Mouse (Mus musculus) lung, embryonic 15.5 days (tissue): ENCODE data around the gene Uqcrfs1. TPM values are rescaled to one million over a fixed set of nuclear protein-coding genes. Genes with fewer than 3 reads are reported as not detected.
A peak's percentile ranks its signal among the peaks of the same experiment; 100 is the strongest.

Experiments used
- ATAC-seq: fragments of 200-750 bp; cut with Nextera tagmentation; 2 replicates; pipeline ENCODE4 v1.8.0; 2017; ENCODE audit warnings: moderate number of reproducible peaks, borderline replicate concordance; ENCODE audit not compliant: low FRiP score, low TSS enrichment; ENCODE audit errors: extremely low read depth
- H3K27ac ChIP-seq: fragments of 300-500 bp; sonication (generic); 2 replicates; pipeline ENCODE4 v1.5.1; 2015; ENCODE audit warnings: moderate library complexity, mild to moderate bottlenecking, inconsistent platforms
- H3K27me3 ChIP-seq: fragments of 300-500 bp; sonication (generic); 2 replicates; pipeline ENCODE4 v1.6.1; 2015; ENCODE audit warnings: inconsistent platforms
- H3K36me3 ChIP-seq: fragments of 300-500 bp; sonication (generic); 2 replicates; pipeline ENCODE4 v1.6.1; 2015; ENCODE audit warnings: inconsistent platforms
- H3K4me1 ChIP-seq: fragments of 300-500 bp; sonication (generic); 2 replicates; pipeline ENCODE4 v1.6.1; 2015; ENCODE audit warnings: inconsistent platforms
- H3K4me2 ChIP-seq: fragments of 300-500 bp; sonication (generic); 2 replicates; pipeline ENCODE4 v1.6.1; 2015; ENCODE audit warnings: inconsistent platforms, mild to moderate bottlenecking, moderate library complexity
- H3K4me3 ChIP-seq: fragments of 300-500 bp; sonication (generic); 2 replicates; pipeline ENCODE4 v1.5.1; 2015; ENCODE audit warnings: mild to moderate bottlenecking, inconsistent platforms
- H3K9ac ChIP-seq: fragments of 300-500 bp; sonication (generic); 2 replicates; pipeline ENCODE4 v1.6.1; 2015; ENCODE audit warnings: inconsistent platforms
- H3K9me3 ChIP-seq: fragments of 300-500 bp; sonication (generic); 2 replicates; pipeline ENCODE4 v1.6.1; 2016; ENCODE audit warnings: inconsistent platforms
- WGBS: fragments of 180-500 bp; shearing (Covaris S2); methylation state at CpG from one replicate; pipeline ENCODE4 v1.1.7; 2015; 5-methylcytosine and 5-hydroxymethylcytosine counted together
- polyA plus RNA-seq: library from polyadenylated mRNA; unstranded; fragments of >200 nt; fragmentation: Nextera tagmentation; extraction: Ambion mirVana; gene quantifications from 2 replicates; pipeline ENCODE4 v1.2.1, GENCODE M21; 2015

Uqcrfs1 gene
- polyA plus RNA-seq, 1 experiment from 2014 or later = 211 TPM

DNA sequence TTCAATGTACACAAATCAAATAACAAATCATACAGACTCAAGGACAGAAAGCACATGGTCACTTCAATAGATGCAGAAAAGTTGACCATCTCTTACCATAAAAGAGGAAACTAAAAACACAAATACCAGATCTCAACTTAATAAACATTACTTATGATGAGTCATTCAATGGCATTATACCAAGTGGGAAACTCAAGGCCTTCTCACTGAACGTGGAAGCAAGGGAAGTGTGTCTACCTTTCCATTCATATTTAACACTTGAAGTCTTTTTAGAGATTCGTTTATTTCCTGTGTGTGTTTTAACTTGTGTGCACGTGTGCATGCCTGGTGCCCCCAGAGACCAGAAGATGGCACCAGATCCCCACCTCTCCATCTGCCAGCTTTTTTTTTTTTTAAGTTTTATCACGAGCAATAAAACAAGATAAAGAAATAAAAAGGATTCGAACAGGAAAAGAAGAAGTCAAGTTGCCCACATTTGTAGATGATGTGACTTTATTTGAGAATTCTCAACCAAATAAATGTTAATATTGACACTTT, 8.0 kb upstream of the Uqcrfs1 start:
- H3K4me1 ChIP-seq = peaks cover 4% of the 10 kb centered on the region; the same call in 1 of the 2 replicates
- WGBS = 24% methylated on average over 5 of the region's 5 CpGs
- no peaks in the 10 kb centered on the region for H3K9me3 ChIP-seq
- H3K27me3 ChIP-seq = no peaks in the 10 kb centered on the region
- no peak overlapping the region for H3K4me3 ChIP-seq
- no peak overlapping the region for H3K27ac ChIP-seq
- H3K4me2 ChIP-seq = no peak overlapping the region
- ATAC-seq = no peak
- no peak overlapping the region for H3K9ac ChIP-seq
- H3K36me3 ChIP-seq = no peaks in the 10 kb centered on the region

DNA sequence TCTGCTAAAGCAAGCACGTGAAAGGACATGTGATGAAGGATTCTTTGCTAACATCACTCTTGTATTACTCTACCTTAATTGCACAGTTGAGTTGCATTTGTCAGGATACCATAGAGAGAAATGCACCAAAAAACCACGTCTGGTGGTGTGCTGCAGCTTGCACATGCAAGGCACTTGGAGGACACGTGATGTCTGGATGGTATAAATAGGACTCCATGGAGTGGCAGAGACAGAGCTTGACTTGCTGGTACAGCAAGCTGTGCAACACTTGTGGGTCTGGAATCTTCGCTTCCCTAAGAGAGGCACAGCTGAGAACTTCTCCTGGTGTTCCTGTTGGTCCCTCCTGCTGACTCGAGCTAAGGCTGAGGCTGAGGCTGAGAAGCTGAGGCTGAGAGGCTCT, 4.2 kb upstream of the Uqcrfs1 start:
- Histone ChIP-seq H3K36me3 (no peaks in the 10 kb centered on the region), H3K27me3 (no peaks in the 10 kb centered on the region), H3K4me1 (peaks cover 8% of the 10 kb centered on the region), H3K4me2 (no peak overlapping the region), H3K9ac (no peak overlapping the region), H3K4me3 (no peak overlapping the region), H3K27ac (peak overlapping the region; percentile 41; the same call in 1 of the 2 replicates), H3K9me3 (no peaks in the 10 kb centered on the region)
- no peak for ATAC-seq
- 59% methylated on average over 5 of the region's 5 CpGs for WGBS

DNA sequence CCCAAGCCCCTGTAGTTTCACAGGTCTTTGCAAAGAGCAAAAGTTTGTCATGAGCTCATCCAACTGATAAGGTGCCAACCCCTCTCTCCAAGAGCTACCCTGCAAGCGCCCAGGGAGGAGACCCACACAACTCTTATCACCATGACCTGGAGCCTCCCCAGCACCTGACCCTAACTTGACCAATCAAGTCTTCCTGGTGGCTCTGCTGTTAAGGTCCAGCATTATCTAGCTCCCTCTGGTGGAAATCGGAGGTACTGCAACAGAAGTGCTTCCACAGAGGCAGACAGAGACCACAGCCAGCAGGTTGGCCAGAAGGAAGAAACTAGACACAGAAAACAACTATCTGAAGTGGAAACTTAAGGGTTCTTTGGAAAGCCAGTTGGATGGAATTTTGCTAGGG, 3.7 kb upstream of the Uqcrfs1 start:
- no peak overlapping the region for H3K4me2 ChIP-seq
- H3K9me3 ChIP-seq = no peaks in the 10 kb centered on the region
- H3K27me3 ChIP-seq = no peaks in the 10 kb centered on the region
- H3K4me1 ChIP-seq = peaks cover 13% of the 10 kb centered on the region
- H3K4me3 ChIP-seq = no peak overlapping the region
- no peak overlapping the region for H3K9ac ChIP-seq
- WGBS = 5% methylated on average over 2 of the region's 2 CpGs
- H3K27ac ChIP-seq = no peak overlapping the region
- H3K36me3 ChIP-seq = no peaks in the 10 kb centered on the region
- peak; percentile 16; the same call in 1 of the 2 replicates for ATAC-seq

DNA sequence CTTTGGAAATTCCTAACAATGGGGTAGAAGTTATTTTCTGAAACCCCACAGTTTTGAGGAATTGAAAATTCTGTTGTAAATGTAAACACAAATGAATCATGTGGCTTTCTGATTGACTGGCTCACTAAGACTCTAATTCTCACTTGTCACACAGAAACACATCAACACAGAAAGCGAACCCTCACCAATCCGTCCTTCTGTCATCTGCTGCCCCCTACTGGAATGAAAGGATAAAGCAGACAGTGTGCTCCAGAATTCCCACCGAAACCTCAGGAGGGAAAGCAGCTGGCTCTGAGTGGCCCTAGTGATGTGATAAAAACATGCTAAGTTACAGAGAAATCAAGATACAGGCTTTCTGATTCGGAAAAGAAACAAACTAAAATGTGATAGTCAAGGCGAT, 14.4 kb downstream of the Uqcrfs1 start:
- Histone ChIP-seq H3K9me3 (no peaks in the 10 kb centered on the region), H3K4me2 (no peak overlapping the region), H3K9ac (no peak overlapping the region), H3K4me3 (no peak overlapping the region), H3K4me1 (no peaks in the 10 kb centered on the region), H3K36me3 (no peaks in the 10 kb centered on the region), H3K27me3 (no peaks in the 10 kb centered on the region), H3K27ac (no peak overlapping the region)
- ATAC-seq = no peak
- 7% methylated on average over 5 of the region's 5 CpGs for WGBS

DNA sequence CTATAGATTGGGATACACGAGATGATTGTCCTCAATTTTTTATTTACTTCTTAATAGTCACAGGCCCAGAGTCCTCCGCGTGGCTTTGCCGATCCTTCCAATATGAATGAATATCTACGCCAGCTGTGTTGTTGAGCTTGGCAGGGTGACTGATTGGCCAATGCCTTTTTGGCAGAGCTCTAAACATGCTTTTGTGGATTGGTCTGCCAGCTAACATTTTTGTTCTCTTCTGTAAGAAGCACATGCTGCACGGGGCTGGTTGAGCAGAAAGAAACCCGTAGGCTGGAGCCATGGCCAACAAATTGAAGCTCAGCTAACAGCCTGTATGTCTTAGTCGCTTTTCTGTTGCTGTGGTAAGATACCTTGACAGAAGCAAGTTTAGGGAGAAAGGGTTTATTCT, 20.2 kb downstream of the Uqcrfs1 start:
- no peak; the same call in 1 of the 2 replicates for ATAC-seq
- WGBS = 56% methylated on average over 8 of the region's 8 CpGs
- no peaks in the 10 kb centered on the region for H3K4me1 ChIP-seq
- no peak overlapping the region for H3K4me3 ChIP-seq
- H3K9me3 ChIP-seq = no peaks in the 10 kb centered on the region
- no peak overlapping the region for H3K9ac ChIP-seq
- no peaks in the 10 kb centered on the region for H3K36me3 ChIP-seq
- H3K27me3 ChIP-seq = no peaks in the 10 kb centered on the region
- H3K4me2 ChIP-seq = no peak overlapping the region
- no peak overlapping the region for H3K27ac ChIP-seq

DNA sequence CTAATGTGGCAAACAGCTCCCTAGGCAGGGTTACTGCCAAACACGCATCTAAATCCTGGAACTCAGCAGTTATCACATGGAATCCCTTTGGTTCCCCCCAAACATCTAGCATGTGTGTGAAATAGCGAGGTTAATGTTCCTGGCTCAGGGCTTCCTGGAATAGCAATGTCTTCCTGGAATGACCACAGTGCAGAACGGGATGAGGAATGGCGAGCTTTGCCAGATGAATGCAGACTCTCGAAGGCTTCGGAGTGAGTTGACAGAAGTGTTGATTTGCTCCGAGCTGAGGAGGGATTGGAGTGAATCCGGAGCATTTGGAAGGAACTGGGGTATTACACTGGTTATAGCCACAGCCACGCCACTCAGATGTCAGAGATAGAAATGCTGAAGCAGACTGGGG, 21.2 kb downstream of the Uqcrfs1 start:
- no peak for ATAC-seq
- H3K9ac ChIP-seq = no peak overlapping the region
- no peak overlapping the region for H3K27ac ChIP-seq
- 72% methylated on average over 9 of the region's 9 CpGs for WGBS
- no peaks in the 10 kb centered on the region for H3K27me3 ChIP-seq
- H3K9me3 ChIP-seq = no peaks in the 10 kb centered on the region
- no peak overlapping the region for H3K4me2 ChIP-seq
- H3K4me1 ChIP-seq = no peaks in the 10 kb centered on the region
- H3K4me3 ChIP-seq = no peak overlapping the region
- no peaks in the 10 kb centered on the region for H3K36me3 ChIP-seq

DNA sequence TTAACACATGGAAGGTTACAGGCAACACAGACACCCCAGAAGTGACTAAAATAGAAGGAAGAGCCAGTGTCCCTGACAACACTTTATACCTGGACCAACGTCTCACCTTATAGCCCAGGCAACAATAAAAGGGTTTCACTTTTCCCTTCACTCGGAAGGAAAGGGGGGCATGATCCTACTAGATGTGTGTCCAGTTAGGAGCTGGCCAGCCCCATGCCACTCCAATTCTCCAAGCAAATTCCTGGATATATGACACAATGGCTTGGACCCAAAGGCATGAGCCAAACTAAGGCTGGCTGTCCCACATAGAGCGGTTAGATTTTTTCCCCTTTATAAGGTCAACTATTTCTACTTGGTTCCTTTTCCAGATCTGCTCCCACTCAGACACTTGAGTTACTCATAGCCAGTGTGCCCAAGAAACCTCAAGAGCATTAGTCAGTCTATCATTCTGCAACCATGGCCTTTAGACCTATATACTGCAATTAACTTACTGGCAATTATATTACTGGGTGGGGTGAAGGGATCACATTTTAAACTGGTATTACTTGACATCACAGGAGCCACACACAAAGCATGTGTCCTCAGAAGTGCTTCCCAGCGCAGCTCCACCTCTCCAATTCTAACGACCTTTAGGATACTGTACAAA, 21.8 kb downstream of the Uqcrfs1 start:
- H3K4me1 ChIP-seq = no peaks in the 10 kb centered on the region
- no peaks in the 10 kb centered on the region for H3K36me3 ChIP-seq
- WGBS = 85% methylated on average over 5 of the region's 5 CpGs
- no peak overlapping the region for H3K9ac ChIP-seq
- H3K27ac ChIP-seq = no peak overlapping the region
- H3K4me3 ChIP-seq = no peak overlapping the region
- H3K4me2 ChIP-seq = no peak overlapping the region
- H3K9me3 ChIP-seq = no peaks in the 10 kb centered on the region
- ATAC-seq = no peak
- H3K27me3 ChIP-seq = no peaks in the 10 kb centered on the region

DNA sequence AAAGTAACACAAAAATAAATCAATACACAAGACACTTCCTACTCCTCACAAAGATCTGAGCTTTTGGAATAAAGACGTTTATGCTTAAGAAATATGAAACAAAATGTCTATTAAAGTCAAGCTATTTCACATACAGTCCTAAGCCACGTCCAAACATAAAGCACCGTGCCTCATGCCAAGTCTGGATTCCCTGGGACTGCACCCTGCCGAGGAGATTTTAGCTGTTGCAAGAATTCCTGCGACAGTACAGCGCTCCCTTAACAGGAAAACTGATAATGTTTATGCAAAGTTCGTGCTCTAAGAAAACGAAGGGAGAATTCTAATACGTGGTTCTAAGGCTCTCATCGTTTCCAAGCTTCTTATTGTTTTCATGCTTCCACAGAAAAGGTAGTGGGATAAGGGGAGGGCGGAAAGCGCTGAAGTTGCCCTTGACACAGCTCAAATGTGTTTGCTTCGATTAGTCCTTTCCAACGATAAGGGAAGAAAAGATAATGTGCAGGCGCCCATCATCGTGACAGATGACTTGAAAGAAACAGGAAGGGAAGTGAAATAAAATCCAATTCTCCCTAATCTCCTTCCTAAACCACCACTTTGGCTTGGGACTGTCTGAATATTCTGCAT, 23.8 kb downstream of the Uqcrfs1 start:
- Histone ChIP-seq H3K4me3 (no peak overlapping the region), H3K4me1 (no peaks in the 10 kb centered on the region)
- 41% methylated on average over 16 of the region's 16 CpGs for WGBS

DNA sequence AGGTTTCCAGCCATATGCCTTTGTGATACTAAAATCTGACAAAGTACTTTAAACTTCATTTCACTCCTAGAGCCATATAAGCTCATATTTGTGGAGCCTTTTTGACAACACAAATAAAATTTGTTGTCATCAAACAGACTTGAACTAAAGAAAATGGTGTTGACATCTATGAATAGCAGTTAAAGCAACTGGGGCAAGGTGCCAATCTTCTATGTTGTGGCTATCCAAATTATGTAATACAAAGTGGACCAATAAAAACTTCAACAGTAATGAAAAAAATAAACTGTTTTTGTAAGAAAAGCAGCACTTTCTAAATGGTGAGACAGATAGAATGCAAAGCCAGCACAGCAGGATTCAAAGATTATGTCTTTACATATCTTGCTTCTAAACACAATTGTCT, 27.0 kb downstream of the Uqcrfs1 start:
- no peak overlapping the region for H3K4me2 ChIP-seq
- no peaks in the 10 kb centered on the region for H3K36me3 ChIP-seq
- H3K27ac ChIP-seq = no peak overlapping the region
- H3K4me1 ChIP-seq = no peaks in the 10 kb centered on the region
- no peak; the same call in 1 of the 2 replicates for ATAC-seq
- no peaks in the 10 kb centered on the region for H3K27me3 ChIP-seq
- H3K4me3 ChIP-seq = no peak overlapping the region
- no peak overlapping the region for H3K9ac ChIP-seq
- H3K9me3 ChIP-seq = no peaks in the 10 kb centered on the region

More for the DNA sequence above, 23.8 kb downstream of the Uqcrfs1 start:
- Histone ChIP-seq H3K27ac (no peak overlapping the region), H3K9ac (no peak overlapping the region), H3K9me3 (no peaks in the 10 kb centered on the region), H3K36me3 (no peaks in the 10 kb centered on the region), H3K27me3 (no peaks in the 10 kb centered on the region), H3K4me2 (peak overlapping the region; percentile 23)
- no peak for ATAC-seq

DNA sequence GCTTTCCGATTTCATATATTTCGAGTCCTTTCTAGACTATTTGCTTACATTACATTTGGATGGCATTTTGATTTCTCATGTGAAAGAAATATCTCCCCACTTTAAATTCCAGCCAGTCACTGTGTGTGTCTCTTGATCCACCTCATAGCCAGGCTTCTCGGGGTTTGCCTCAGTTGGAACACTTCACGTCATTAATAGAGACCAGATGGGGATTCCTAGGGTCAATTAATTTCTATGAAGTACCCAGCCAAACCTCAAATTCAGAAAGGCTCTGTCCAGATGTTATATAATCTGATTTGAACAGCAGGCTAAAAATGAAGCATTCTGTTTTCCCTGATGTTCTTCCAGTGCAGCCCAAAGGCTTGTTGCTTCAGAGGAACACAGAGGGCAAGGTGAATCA, 37.5 kb downstream of the Uqcrfs1 start:
- Histone ChIP-seq H3K9me3 (no peaks in the 10 kb centered on the region), H3K27ac (no peak overlapping the region), H3K27me3 (no peaks in the 10 kb centered on the region), H3K36me3 (no peaks in the 10 kb centered on the region), H3K4me2 (no peak overlapping the region), H3K9ac (no peak overlapping the region), H3K4me1 (no peaks in the 10 kb centered on the region), H3K4me3 (no peak overlapping the region)
- 73% methylated on average over 4 of the region's 4 CpGs for WGBS
- ATAC-seq = no peak

DNA sequence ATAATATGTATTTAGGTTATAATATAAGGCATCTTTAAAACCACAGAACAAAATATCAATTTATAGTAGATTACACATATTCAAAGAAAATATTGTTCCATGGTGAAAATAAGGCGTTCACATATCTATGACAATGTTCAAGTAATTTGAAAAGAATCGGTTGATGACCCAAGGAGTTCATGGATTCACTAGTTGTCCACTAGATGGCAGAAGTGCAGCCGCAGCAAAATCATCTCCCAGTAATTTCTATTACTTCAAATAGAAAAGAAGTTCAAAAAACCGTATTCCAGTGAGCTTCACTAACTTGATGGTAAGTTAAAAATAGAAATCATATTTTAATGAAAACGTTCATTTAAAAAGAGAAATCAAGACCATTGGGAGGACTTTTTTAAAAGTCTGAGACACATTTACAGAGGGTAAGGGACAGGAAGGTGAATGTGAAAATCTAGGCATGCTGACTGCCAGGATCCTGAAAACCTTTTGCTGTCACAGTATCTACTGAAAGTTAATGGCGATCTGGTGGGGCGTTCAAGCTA, 43.2 kb downstream of the Uqcrfs1 start:
- no peaks in the 10 kb centered on the region for H3K36me3 ChIP-seq
- no peaks in the 10 kb centered on the region for H3K27me3 ChIP-seq
- no peak overlapping the region; the same call in 1 of the 2 replicates for H3K4me2 ChIP-seq
- no peaks in the 10 kb centered on the region for H3K9me3 ChIP-seq
- no peaks in the 10 kb centered on the region for H3K4me1 ChIP-seq
- no peak overlapping the region for H3K4me3 ChIP-seq
- ATAC-seq = no peak
- H3K27ac ChIP-seq = no peak overlapping the region
- 28% methylated on average over 7 of the region's 7 CpGs for WGBS
- H3K9ac ChIP-seq = no peak overlapping the region
